Mouse (Mus musculus): ENCODE results near the gene Hs6st3. TPM values are rescaled to one million over a fixed set of nuclear protein-coding genes. Genes with fewer than 3 reads are reported as not detected.

Hs6st3 gene
- not detected in 2 replicates for polyA plus RNA-seq (2012)

DNA sequence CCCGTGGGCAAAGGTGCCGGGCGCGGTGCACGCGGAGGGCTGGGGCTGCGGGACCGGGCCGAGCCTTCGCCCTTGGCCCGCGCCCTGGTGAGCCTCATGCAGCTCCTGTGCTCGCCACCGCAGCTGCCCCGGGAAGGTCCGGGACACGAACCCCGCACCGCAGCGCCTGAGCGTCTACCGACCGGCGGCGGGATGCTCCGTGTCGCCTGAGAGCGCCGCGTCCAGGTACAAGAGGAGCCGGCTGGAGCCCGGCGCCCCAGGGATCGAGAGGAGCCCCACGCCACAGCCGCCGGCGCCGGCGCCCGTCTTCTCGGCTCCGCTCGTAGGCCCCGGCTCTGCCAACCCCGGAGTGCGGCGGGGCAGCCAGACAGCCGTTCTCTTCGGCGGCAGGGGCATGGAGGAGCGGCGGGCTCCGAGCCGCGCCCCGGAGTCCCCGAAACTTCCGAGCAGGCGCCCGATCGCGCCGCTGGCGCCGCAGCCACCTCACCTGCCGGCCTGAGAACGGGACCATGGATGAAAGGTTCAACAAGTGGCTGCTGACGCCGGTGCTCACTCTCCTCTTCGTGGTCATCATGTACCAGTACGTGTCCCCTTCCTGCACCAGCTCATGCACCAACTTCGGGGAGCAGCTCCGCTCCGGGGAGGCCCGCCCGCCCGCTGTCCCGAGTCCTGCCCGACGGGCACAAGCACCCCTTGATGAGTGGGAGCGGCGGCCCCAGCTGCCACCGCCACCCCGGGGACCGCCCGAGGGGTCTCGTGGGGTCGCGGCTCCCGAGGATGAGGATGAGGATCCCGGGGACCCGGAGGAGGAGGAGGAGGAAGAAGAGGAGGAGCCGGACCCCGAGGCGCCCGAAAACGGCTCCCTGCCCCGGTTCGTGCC is at the start of gene Hs6st3:
Gene Hs6st3 (plus strand): TSS at position 436 of the 880 bp plus-strand sequence.
- no peaks in the 10 kb centered on the region for H3K36me3 ChIP-seq (ENCODE audit: control insufficient read depth)
- peak within 1 kb of the TSS; percentile 30 for H3K4me3 ChIP-seq (replicated peaks)
- H3K4me1 ChIP-seq (ENCODE audit: control insufficient read depth): no peaks in the 10 kb centered on the region
- TF ChIP-seq TAL1 (IDR thresholded peaks at IDR 0.05; ENCODE audit: low read length) (no peak), GATA1 (IDR thresholded peaks at IDR 0.05; ENCODE audit: low read length) (no peak)
- no peaks in the 10 kb centered on the region; the same call in 1 of the 2 replicates for H3K9me3 ChIP-seq (ENCODE audit: control insufficient read depth, low read length)
- peaks cover 50% of the 10 kb centered on the region for H3K27me3 ChIP-seq (ENCODE audit: control insufficient read depth)

DNA sequence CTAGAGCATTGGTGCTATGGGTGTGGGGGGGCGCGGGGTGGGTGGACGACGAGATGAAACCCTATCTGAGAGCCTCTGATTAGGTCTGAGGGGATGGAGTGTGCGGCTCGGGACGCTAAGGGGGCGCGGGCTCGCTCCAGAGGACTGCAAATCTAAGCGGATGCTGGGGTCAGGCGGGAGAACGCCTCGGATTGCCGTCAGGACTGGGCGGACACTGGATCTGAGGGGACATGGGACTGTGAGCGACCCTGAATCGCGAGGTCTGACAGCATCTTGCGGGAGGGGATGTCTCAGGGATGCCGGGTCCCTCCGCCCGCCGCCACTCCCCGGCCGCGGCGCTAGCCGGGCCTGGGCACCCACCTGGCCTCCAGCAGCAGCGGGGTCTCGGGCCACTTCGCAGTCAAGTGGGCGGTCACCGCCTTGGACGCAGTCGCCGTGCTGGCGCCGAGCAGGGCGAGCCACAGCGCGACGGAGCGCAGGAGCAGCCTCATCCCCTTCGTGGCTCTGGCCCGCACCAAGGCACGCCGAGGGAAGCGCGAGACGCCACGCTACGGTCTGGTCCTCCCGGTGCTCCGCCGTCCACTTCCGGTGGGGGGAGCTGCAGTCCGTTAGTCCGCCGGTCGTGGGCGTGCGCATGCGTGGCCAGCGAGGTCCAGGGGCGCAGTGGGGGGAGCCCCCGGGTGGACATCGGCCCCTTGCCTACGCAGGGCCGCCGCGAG is 39.1 kb upstream of the Hs6st3 start, which contains the start of gene Uggt2:
Gene Uggt2 (minus strand): TSS at position 580 of the 719 bp plus-strand sequence.
- TF ChIP-seq TAL1 (IDR thresholded peaks at IDR 0.05; ENCODE audit: low read length): no peak
- TF ChIP-seq GATA1 (IDR thresholded peaks at IDR 0.05; ENCODE audit: low read length): no peak
- Histone ChIP-seq H3K4me3 (replicated peaks) (peak within 1 kb of the TSS; percentile 60), H3K36me3 (ENCODE audit: control insufficient read depth) (no peaks in the 10 kb centered on the region)

DNA sequence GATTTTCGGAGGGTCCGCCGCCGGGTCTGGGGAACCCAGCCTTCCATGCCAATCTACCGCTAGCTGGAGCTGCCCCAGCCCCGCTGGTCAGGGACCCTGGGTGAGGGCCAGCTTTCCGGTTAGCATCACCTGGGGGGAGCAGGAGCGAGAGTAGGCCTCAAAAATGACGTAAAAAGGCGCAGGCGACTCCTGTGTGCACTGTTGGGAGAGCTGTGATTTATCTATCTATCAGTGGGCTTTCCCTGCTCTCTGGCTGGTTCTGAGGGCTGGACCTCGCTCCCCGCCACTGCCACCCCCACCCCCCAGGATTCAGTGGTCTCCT is 38.6 kb upstream of the Hs6st3 start:
- Histone ChIP-seq H3K27me3 (ENCODE audit: control insufficient read depth) (peaks cover 25% of the 10 kb centered on the region), H3K36me3 (ENCODE audit: control insufficient read depth) (no peaks in the 10 kb centered on the region), H3K9me3 (ENCODE audit: control insufficient read depth, low read length) (peaks cover 2% of the 10 kb centered on the region; the same call in 1 of the 2 replicates), H3K4me3 (replicated peaks) (peak overlapping the region; percentile 60), H3K4me1 (ENCODE audit: control insufficient read depth) (peaks cover 2% of the 10 kb centered on the region; the same call in 1 of the 2 replicates)
- no peak for TF ChIP-seq TAL1 (IDR thresholded peaks at IDR 0.05; ENCODE audit: low read length)
- TF ChIP-seq GATA1 (IDR thresholded peaks at IDR 0.05; ENCODE audit: low read length): no peak

More for the DNA sequence above, 39.1 kb upstream of the Hs6st3 start, which contains the start of gene Uggt2:
- Histone ChIP-seq H3K4me1 (ENCODE audit: control insufficient read depth) (peaks cover 2% of the 10 kb centered on the region; the same call in 1 of the 2 replicates), H3K9me3 (ENCODE audit: control insufficient read depth, low read length) (peaks cover 2% of the 10 kb centered on the region; the same call in 1 of the 2 replicates), H3K27me3 (ENCODE audit: control insufficient read depth) (peaks cover 25% of the 10 kb centered on the region)

DNA sequence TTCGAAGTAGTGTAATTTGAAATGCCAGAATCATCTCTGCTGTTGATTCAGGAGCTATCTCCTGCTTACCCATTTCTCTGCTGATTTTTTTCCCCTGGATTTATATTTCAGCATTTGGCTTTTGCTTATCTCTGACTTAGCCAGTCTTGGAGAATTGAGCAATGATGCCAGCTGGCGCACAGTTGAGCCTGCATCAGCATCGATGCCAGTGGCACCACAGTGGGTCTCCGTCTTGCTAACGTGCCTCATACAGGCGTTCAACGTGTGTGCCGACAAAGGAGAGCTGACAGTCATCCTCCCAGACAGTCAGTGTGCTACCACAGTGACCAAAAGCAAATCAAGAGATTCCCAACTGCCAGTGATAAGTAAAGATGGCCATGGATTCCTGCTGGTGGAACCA is 30.6 kb upstream of the Hs6st3 start:
- Histone ChIP-seq H3K9me3 (ENCODE audit: control insufficient read depth, low read length) (no peaks in the 10 kb centered on the region), H3K27me3 (ENCODE audit: control insufficient read depth) (no peaks in the 10 kb centered on the region), H3K36me3 (ENCODE audit: control insufficient read depth) (no peaks in the 10 kb centered on the region), H3K4me1 (ENCODE audit: control insufficient read depth) (no peaks in the 10 kb centered on the region), H3K4me3 (replicated peaks) (no peak overlapping the region)
- TF ChIP-seq TAL1 (IDR thresholded peaks at IDR 0.05; ENCODE audit: low read length) (no peak), GATA1 (IDR thresholded peaks at IDR 0.05; ENCODE audit: low read length) (no peak)

DNA sequence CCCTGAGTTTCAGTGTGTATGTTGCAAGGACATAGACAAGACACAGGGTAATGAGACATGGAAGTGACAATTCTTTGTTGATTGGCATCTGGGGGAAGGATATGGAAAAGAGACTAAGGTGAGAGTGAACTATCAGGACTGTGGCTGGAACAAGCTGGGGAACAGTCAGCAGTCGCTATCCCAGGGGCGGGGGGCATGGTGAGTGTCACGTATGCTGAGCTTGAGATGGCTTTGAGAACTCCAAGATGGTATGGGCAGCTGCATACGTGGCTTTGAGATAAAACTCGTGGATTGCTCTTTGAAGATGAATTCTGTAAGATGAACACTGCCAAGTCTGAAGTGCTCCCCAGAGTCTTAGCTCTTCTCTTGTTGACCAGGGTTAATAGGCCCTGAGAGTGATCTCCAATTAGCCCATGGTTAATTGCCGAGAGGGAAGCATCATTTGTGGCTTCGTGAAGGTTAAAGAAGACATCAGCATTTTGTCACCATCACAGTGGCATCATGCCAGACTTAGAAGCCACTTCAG is 29.3 kb upstream of the Hs6st3 start:
- no peak for TF ChIP-seq TAL1 (IDR thresholded peaks at IDR 0.05; ENCODE audit: low read length)
- Histone ChIP-seq H3K9me3 (ENCODE audit: control insufficient read depth, low read length) (no peaks in the 10 kb centered on the region), H3K4me1 (ENCODE audit: control insufficient read depth) (no peaks in the 10 kb centered on the region), H3K4me3 (replicated peaks) (no peak overlapping the region), H3K36me3 (ENCODE audit: control insufficient read depth) (no peaks in the 10 kb centered on the region), H3K27me3 (ENCODE audit: control insufficient read depth) (no peaks in the 10 kb centered on the region)

DNA sequence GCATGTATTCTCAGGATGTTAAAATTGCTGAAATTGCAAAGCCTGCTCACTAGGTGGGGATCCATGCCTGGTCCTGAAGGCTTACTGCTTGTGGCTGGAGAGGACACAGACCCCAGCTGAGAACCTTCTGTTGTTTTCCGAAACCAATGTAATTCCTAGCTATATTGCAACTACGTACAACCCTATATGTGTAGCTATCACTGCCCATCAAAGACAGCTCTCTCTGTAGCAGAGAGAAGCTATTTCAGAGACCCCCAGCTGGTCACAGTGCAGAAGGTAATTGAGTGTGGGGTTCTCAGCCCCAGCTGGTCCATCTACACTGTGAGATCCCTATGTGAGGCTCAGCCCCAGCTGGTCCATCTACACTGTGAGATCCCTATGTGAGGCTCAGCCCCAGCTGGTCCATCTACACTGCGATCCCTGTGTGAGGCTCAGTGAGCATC is 28.3 kb upstream of the Hs6st3 start:
- TF ChIP-seq TAL1 (IDR thresholded peaks at IDR 0.05; ENCODE audit: low read length) (no peak), GATA1 (IDR thresholded peaks at IDR 0.05; ENCODE audit: low read length) (no peak)
- H3K36me3 ChIP-seq (ENCODE audit: control insufficient read depth): no peaks in the 10 kb centered on the region
- H3K27me3 ChIP-seq (ENCODE audit: control insufficient read depth): no peaks in the 10 kb centered on the region
- H3K9me3 ChIP-seq (ENCODE audit: control insufficient read depth, low read length): no peaks in the 10 kb centered on the region
- H3K4me1 ChIP-seq (ENCODE audit: control insufficient read depth): no peaks in the 10 kb centered on the region
- no peak overlapping the region for H3K4me3 ChIP-seq (replicated peaks)

DNA sequence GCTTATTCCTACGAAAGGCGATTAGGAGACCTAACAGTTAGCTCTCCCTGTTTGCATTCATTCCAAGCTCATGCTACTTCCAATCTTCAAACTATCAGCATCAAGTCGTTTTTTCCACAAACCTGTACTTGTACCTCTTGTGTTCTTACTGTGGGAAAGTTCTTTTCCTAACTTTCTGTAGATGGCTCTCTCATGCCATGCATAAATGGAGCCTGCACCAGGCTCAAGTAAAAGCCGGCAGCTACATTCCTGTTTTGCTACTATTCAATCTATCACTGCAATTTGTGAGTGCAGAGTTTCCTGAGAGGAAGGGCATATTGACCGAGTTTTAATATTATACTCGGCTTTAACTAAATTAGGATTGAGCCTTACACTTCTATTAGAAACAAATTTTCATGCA is 25.6 kb upstream of the Hs6st3 start:
- TF ChIP-seq TAL1 (IDR thresholded peaks at IDR 0.05; ENCODE audit: low read length) (no peak), GATA1 (IDR thresholded peaks at IDR 0.05; ENCODE audit: low read length) (no peak)
- Histone ChIP-seq H3K9me3 (ENCODE audit: control insufficient read depth, low read length) (no peaks in the 10 kb centered on the region), H3K4me3 (replicated peaks) (no peak overlapping the region), H3K4me1 (ENCODE audit: control insufficient read depth) (no peaks in the 10 kb centered on the region), H3K27me3 (ENCODE audit: control insufficient read depth) (no peaks in the 10 kb centered on the region), H3K36me3 (ENCODE audit: control insufficient read depth) (no peaks in the 10 kb centered on the region)

DNA sequence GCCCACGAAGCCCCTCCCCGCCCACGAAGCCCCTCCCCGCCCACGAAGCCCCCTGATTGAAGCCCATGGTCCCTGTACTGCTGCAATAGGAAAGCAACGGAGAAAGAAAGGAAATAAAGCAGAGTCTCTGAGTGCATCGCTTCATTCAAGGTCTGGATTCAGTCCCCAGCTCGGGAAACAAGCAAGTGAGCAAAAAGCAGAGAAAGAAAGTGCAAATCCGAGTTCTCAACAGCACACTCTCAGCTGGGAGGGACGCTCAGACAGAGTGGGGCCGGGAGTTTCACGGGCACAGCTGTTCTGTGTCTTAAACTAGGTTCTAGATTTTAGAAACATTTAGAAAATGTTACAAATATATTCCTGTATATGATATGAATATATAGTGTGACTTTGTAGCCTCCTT is 14.6 kb upstream of the Hs6st3 start:
- Histone ChIP-seq H3K4me3 (replicated peaks) (no peak overlapping the region), H3K4me1 (ENCODE audit: control insufficient read depth) (no peaks in the 10 kb centered on the region), H3K27me3 (ENCODE audit: control insufficient read depth) (no peaks in the 10 kb centered on the region), H3K36me3 (ENCODE audit: control insufficient read depth) (no peaks in the 10 kb centered on the region), H3K9me3 (ENCODE audit: control insufficient read depth, low read length) (no peaks in the 10 kb centered on the region)
- TF ChIP-seq GATA1 (IDR thresholded peaks at IDR 0.05; ENCODE audit: low read length) (no peak), TAL1 (IDR thresholded peaks at IDR 0.05; ENCODE audit: low read length) (no peak)

DNA sequence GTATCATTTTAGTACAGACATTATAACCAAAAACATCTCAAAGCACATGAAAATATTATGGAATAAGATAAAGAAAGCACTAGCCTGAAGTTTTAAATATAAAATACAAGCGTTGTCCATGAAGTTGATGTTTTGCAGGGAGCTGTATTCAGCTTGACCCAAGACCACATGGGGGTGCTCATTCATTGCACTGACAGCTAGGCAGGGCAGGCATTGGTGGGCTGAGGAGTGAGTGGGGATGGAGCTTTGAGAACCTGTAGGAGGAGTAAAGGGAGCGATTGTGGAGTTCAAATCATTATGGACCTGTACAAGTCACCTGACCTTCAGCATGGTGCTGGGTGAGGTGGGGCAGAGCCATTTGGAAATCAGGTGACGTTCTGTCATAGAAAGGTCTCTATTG is 14.1 kb upstream of the Hs6st3 start:
- TF ChIP-seq GATA1 (IDR thresholded peaks at IDR 0.05; ENCODE audit: low read length): no peak
- TF ChIP-seq TAL1 (IDR thresholded peaks at IDR 0.05; ENCODE audit: low read length): no peak
- Histone ChIP-seq H3K27me3 (ENCODE audit: control insufficient read depth) (no peaks in the 10 kb centered on the region), H3K4me3 (replicated peaks) (no peak overlapping the region), H3K36me3 (ENCODE audit: control insufficient read depth) (no peaks in the 10 kb centered on the region), H3K4me1 (ENCODE audit: control insufficient read depth) (no peaks in the 10 kb centered on the region), H3K9me3 (ENCODE audit: control insufficient read depth, low read length) (no peaks in the 10 kb centered on the region)
